Mouse (Mus musculus): Measurements from ENCODE around the gene Topbp1.

DNA sequence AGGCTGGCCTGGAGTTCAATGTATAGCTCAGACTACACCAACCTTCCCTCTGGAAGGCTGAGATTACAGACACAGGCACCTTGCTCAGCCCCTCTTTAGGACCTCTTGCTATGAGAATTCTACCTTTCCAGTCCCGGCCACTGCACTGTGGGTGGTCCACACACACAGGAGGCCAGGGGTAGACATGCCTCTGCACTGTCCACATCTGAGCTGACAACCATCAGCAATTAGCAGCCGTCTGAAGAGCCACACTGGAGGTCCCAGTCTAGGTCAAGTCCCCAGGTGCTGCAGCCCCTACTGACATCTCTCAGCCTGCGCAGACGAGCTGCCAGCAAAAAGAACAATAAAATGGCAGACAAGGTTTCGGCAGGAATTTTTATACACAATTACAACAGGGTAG is 81.6 kb downstream of the Topbp1 start:
- TF ChIP-seq POLR2A (IDR thresholded peaks at IDR 0.05; ENCODE audit: control insufficient read depth, low read depth, low read length) (no peak), CTCF (IDR thresholded peaks at IDR 0.05; ENCODE audit: control insufficient read depth, insufficient read depth, insufficient replicate concordance, low read depth, low read length) (no peak)
